Mouse (Mus musculus) heart, embryonic 10.5 days (tissue): ENCODE measurements at regions not wholly inside any gene's neighbourhood (a gene's known extent, or its start where the extent isn't known, plus 50 kb on each side); places are given as distances from the start of the nearest gene placed in this dataset.

Experiments
- DNase-seq: peaks from one replicate; pipeline ENCODE4 v3.0.0-alpha.2; 2017; ENCODE audit warnings: low spot score
- H3K27ac ChIP-seq: fragments of 300-500 bp; sonication (generic); 2 replicates; pipeline ENCODE4 v1.5.1; 2016; ENCODE audit warnings: mild to moderate bottlenecking
- H3K27me3 ChIP-seq: fragments of 300-500 bp; sonication (generic); 2 replicates; pipeline ENCODE4 v1.6.1; 2016; ENCODE audit warnings: mild to moderate bottlenecking; ENCODE audit not compliant: poor library complexity, insufficient read depth, severe bottlenecking
- H3K36me3 ChIP-seq: fragments of 300-500 bp; sonication (generic); 2 replicates; pipeline ENCODE4 v1.6.1; 2016; ENCODE audit warnings: mild to moderate bottlenecking, moderate library complexity
- H3K4me1 ChIP-seq: fragments of 300-500 bp; sonication (generic); 2 replicates; pipeline ENCODE4 v1.6.1; 2016; ENCODE audit warnings: mild to moderate bottlenecking
- H3K4me3 ChIP-seq: fragments of 300-500 bp; sonication (generic); 2 replicates; pipeline ENCODE4 v1.5.1; 2016; ENCODE audit warnings: mild to moderate bottlenecking, moderate library complexity
- H3K9me3 ChIP-seq: fragments of 300-500 bp; sonication (generic); 2 replicates; pipeline ENCODE4 v1.6.1; 2016; ENCODE audit warnings: mild to moderate bottlenecking, moderate library complexity
- WGBS: fragments of 180-500 bp; shearing (Covaris S2); methylation state at CpG from one replicate; pipeline ENCODE4 v1.1.7; 2016; 5-methylcytosine and 5-hydroxymethylcytosine counted together

- DNase-seq: no peak
- H3K9me3 ChIP-seq: no peaks in the 10 kb centered on the region
- H3K27ac ChIP-seq: no peak overlapping the region
- H3K36me3 ChIP-seq: no peaks in the 10 kb centered on the region
- WGBS: 80% methylated on average over 3 of the region's 3 CpGs
- no peak overlapping the region for H3K4me3 ChIP-seq
- no peaks in the 10 kb centered on the region for H3K27me3 ChIP-seq
- no peaks in the 10 kb centered on the region for H3K4me1 ChIP-seq
These were observed 353.1 kb upstream of the Mmadhc start for GRCm38 (mm10) chr2:50649656-50650055.

GRCm38 (mm10) chr2:50643219-50643618 is 346.6 kb upstream of the Mmadhc start:
- DNase-seq: no peak
- no peaks in the 10 kb centered on the region for H3K36me3 ChIP-seq
- H3K9me3 ChIP-seq: no peaks in the 10 kb centered on the region
- WGBS: 84% methylated on average over 5 of the region's 5 CpGs
- no peak overlapping the region for H3K27ac ChIP-seq
- H3K27me3 ChIP-seq: no peaks in the 10 kb centered on the region
- H3K4me3 ChIP-seq: no peak overlapping the region
- no peaks in the 10 kb centered on the region for H3K4me1 ChIP-seq

DNA sequence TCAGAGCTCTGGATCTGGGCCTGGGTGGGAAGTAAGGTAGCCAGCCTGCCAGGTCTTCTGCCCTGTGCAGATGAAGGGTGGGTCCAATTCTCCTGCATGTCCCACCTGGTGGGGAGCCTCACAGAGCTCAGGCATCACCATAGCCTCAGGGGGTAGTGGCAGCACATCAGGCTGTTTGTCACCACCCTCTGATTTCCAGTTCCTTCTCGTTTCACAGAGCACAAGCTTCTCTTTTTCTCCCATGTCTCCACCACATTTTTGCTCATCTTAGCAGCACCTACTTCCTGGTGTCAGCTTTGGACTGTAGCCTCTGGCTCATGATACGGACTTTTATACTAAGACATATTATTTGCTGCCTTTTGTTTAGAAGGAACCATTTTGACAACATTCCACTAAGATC is 345.6 kb upstream of the Mmadhc start:
- Histone ChIP-seq H3K9me3 (no peaks in the 10 kb centered on the region), H3K4me1 (no peaks in the 10 kb centered on the region), H3K27me3 (no peaks in the 10 kb centered on the region), H3K27ac (no peak overlapping the region), H3K4me3 (no peak overlapping the region), H3K36me3 (no peaks in the 10 kb centered on the region)
- 55% methylated on average over 2 of the region's 2 CpGs for WGBS
- DNase-seq: no peak

GRCm38 (mm10) chr2:50635896-50636295 is 339.3 kb upstream of the Mmadhc start:
- no peak overlapping the region for H3K4me3 ChIP-seq
- H3K4me1 ChIP-seq: no peaks in the 10 kb centered on the region
- no peaks in the 10 kb centered on the region for H3K27me3 ChIP-seq
- no peak overlapping the region for H3K27ac ChIP-seq
- no peaks in the 10 kb centered on the region for H3K36me3 ChIP-seq
- 74% methylated on average over 2 of the region's 2 CpGs for WGBS
- DNase-seq: no peak
- H3K9me3 ChIP-seq: no peaks in the 10 kb centered on the region

DNA sequence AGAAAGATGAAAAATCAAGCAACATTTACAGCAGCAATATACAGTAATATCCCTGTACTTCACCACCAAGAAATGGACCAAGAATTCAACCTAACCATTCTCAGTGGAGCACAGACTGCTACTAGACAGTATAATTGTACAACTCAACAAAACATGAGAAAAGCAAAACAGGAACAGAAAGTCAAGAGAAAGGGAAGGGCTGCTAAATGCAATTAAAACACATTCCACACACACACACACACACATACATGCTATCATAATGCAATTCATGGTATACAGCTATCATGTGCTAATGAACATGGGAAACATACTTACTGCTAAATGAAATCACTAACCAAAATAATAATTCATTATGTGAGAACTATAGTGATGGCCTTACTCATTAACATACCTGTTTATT is 335.2 kb upstream of the Mmadhc start:
- DNase-seq: no peak
- Histone ChIP-seq H3K27ac (no peak overlapping the region), H3K27me3 (no peaks in the 10 kb centered on the region), H3K36me3 (no peaks in the 10 kb centered on the region), H3K4me3 (no peak overlapping the region), H3K9me3 (no peaks in the 10 kb centered on the region), H3K4me1 (no peaks in the 10 kb centered on the region)

GRCm38 (mm10) chr2:50627501-50627900 is 330.9 kb upstream of the Mmadhc start:
- no peak for DNase-seq
- no peaks in the 10 kb centered on the region for H3K9me3 ChIP-seq
- 70% methylated on average over 2 of the region's 2 CpGs for WGBS
- no peak overlapping the region for H3K4me3 ChIP-seq
- H3K36me3 ChIP-seq: no peaks in the 10 kb centered on the region
- no peaks in the 10 kb centered on the region for H3K4me1 ChIP-seq
- no peak overlapping the region for H3K27ac ChIP-seq
- H3K27me3 ChIP-seq: no peaks in the 10 kb centered on the region

GRCm38 (mm10) chr2:50625233-50625749 is 328.7 kb upstream of the Mmadhc start:
- H3K9me3 ChIP-seq: no peaks in the 10 kb centered on the region
- no peak for DNase-seq
- H3K4me3 ChIP-seq: no peak overlapping the region
- no peak overlapping the region for H3K27ac ChIP-seq
- H3K36me3 ChIP-seq: no peaks in the 10 kb centered on the region
- H3K4me1 ChIP-seq: no peaks in the 10 kb centered on the region
- 76% methylated on average over 5 of the region's 5 CpGs for WGBS
- no peaks in the 10 kb centered on the region for H3K27me3 ChIP-seq

DNA sequence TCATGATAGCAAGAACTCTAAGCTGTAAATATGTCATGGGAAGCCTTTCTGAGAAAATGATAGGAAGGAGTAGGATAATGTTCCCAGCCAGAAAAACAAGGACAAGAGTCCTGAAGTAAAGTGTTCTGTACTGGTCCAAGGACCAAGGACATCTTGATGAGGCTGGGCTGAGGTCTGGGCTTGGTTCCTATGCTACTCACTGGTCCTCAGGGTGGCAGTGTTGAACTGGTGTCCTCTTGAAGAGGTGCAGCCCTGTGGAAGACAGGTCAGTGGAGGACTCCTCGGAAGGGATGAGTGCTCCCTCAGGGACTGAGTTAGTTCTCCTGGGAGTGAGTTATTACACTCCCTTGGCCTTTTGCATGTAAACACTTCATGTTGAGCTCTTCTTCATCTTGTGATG is 312.5 kb upstream of the Mmadhc start:
- Histone ChIP-seq H3K4me1 (no peaks in the 10 kb centered on the region), H3K9me3 (no peaks in the 10 kb centered on the region), H3K4me3 (no peak overlapping the region), H3K27ac (no peak overlapping the region), H3K36me3 (no peaks in the 10 kb centered on the region), H3K27me3 (no peaks in the 10 kb centered on the region)
- 49% methylated on average over 1 of the region's 1 CpGs for WGBS
- DNase-seq: no peak

DNA sequence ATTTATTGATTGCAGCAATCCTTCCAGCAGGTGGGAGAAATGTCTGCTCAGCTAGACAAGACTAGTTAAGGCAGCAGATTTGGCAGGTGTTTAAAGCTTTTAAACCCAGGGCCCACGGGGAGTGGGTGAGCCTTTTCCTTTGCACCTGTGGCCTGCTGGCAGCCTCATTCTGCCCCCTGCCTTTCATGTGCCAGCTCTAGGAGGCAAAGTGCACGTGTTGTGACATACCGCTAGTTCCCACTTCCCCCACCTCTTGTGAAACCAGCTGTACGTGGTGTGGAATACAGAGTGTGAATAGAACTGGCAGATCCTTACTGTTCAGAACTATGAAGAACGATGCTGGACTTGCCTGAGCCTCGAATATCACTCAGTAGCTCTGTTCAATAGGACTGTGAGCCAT is 292.6 kb upstream of the Mmadhc start:
- no peak overlapping the region for H3K27ac ChIP-seq
- DNase-seq: no peak
- no peaks in the 10 kb centered on the region for H3K27me3 ChIP-seq
- H3K4me3 ChIP-seq: no peak overlapping the region
- H3K4me1 ChIP-seq: no peaks in the 10 kb centered on the region
- WGBS: 73% methylated on average over 6 of the region's 6 CpGs
- H3K36me3 ChIP-seq: no peaks in the 10 kb centered on the region
- H3K9me3 ChIP-seq: no peaks in the 10 kb centered on the region

- H3K9me3 ChIP-seq: no peaks in the 10 kb centered on the region
- H3K27ac ChIP-seq: no peak overlapping the region
- no peaks in the 10 kb centered on the region for H3K4me1 ChIP-seq
- WGBS: 72% methylated on average over 6 of the region's 6 CpGs
- no peak for DNase-seq
- no peaks in the 10 kb centered on the region for H3K36me3 ChIP-seq
- no peaks in the 10 kb centered on the region for H3K27me3 ChIP-seq
- no peak overlapping the region for H3K4me3 ChIP-seq
These were observed 292.1 kb upstream of the Mmadhc start for GRCm38 (mm10) chr2:50588652-50589051.

DNA sequence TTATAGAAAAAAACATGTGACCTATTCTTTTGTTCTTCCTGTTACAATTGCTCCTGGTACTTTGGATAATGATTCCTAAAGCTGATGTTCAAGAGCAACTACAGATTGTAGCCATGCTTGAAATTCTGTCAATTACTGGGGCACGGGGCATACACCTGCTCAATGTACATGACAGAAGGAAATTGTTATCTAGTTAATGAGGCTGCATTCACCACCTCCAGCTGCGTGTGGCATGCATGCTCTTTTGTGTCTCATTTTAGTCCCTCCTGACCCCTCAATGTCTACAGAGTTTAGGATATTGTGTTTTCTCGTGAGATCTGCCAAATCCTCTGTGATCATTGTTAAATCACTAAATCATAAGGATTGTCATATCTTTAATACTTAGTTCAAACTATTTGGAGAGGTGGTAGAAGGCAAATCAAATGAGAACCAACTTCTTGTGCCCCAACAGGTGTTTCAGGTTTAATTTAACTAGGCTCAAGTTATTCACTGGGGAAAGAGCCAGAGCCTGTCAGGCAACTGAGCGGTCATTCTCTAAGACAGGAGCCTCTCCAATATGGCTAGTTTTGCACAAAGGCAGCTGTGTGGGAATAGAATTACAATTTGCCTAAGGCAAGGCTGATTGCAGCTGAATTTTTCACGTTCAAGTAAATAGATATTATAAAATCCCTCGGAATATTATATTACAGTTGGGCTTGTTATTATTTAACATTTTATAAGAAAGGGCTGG is 289.9 kb upstream of the Mmadhc start:
- H3K9me3 ChIP-seq: no peaks in the 10 kb centered on the region
- H3K27ac ChIP-seq: no peak overlapping the region
- no peak for DNase-seq
- no peaks in the 10 kb centered on the region for H3K36me3 ChIP-seq
- no peaks in the 10 kb centered on the region for H3K27me3 ChIP-seq
- 66% methylated on average over 6 of the region's 6 CpGs for WGBS
- H3K4me1 ChIP-seq: no peaks in the 10 kb centered on the region
- H3K4me3 ChIP-seq: no peak overlapping the region

DNA sequence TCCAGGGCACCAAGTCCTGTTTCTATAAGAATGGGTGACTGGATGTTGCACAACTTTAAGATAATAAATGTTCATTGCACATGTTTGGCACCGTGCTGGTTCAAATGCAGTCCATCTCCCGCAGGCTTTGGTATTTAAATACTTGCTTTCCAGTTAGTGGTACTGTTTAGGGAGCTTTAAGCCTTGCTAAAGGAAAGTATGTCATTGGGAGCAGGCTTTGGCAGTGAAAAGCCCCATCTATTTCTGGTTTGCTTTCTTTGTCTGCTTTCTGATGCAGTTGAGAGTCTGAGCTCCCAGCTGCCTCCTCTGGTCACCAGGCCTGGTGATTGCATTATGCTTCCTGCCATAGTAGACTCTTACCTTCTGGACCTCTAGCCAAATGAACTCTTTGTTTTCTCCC is 283.0 kb upstream of the Mmadhc start:
- Histone ChIP-seq H3K4me1 (no peaks in the 10 kb centered on the region), H3K4me3 (no peak overlapping the region), H3K27me3 (no peaks in the 10 kb centered on the region), H3K9me3 (no peaks in the 10 kb centered on the region), H3K27ac (no peak overlapping the region), H3K36me3 (no peaks in the 10 kb centered on the region)
- 87% methylated on average over 2 of the region's 2 CpGs for WGBS
- DNase-seq: no peak

GRCm38 (mm10) chr2:50578278-50579043 is 281.9 kb upstream of the Mmadhc start:
- Histone ChIP-seq H3K27me3 (no peaks in the 10 kb centered on the region), H3K4me3 (no peak overlapping the region), H3K4me1 (no peaks in the 10 kb centered on the region), H3K27ac (no peak overlapping the region), H3K9me3 (no peaks in the 10 kb centered on the region), H3K36me3 (no peaks in the 10 kb centered on the region)
- no peak for DNase-seq
- WGBS: 76% methylated on average over 6 of the region's 6 CpGs
